Mouse (Mus musculus) ovary, postnatal 10 days (tissue): ENCODE data around the gene Dnajb11.

Experiments
- DNase-seq: peaks from one replicate; pipeline ENCODE4 v3.0.0; 2022; ENCODE audit warnings: low spot score

Dnajb11 gene

DNA sequence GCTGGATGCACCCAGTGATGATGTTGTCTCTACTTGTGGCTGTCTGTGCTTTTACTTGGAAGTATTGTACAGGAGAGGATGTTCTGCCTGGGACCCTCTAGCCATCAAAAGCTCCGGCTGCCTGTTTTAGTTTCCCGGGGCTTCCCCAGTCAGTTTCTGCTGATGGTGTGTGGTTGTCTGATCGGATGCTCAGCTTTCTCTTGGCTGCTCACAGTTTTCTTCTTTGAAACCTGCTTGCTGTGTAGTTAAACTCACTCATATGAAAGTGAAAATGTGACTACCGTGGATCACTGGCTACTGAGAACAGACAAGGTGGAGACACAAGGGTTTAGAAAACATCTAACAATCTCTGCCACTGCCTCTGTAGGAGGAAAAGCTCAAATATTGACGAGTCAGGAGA is 25.8 kb downstream of the Dnajb11 start:
- DNase-seq = no peak

GRCm38 (mm10) chr16:22885356-22885755 is 27.7 kb downstream of the Dnajb11 start:
- no peak for DNase-seq

DNA sequence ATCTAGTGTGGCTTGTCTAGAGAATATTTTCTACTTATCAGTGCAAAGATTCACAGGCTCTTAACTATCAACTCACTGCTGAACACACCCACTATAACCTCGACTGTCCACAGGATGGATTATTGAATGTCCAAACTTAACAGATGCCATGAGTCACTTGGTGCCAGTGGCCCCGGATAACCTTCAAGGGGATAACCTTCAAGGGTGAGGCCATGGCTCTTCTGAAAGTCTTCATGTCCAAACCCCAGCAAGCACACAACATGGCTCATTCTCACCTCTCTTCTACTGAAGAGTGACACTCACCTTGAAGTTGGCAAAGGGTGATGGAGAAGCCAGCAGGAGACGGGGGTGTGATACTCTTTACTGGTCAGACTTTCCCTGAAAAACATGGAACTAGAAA is 29.1 kb downstream of the Dnajb11 start:
- no peak for DNase-seq

DNA sequence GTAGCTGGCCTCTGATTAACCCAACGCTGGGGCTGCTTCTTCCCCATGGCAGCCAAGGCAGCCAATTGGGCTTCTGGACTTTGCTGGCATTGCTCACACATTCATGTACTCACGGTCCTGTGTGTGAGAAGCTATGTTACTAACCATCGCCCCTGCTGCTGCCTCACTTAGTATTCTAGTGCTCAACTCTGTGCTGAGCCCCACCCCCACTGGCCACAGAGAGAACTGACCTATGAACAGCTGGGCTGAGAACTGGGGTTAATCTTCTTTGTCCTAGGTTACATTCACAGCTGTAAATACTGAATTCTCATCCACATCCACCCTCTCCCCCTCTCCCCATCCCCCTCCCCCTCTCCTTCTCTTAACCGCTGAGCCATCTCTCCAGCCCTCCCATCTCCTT is 31.2 kb downstream of the Dnajb11 start:
- no peak for DNase-seq

DNA sequence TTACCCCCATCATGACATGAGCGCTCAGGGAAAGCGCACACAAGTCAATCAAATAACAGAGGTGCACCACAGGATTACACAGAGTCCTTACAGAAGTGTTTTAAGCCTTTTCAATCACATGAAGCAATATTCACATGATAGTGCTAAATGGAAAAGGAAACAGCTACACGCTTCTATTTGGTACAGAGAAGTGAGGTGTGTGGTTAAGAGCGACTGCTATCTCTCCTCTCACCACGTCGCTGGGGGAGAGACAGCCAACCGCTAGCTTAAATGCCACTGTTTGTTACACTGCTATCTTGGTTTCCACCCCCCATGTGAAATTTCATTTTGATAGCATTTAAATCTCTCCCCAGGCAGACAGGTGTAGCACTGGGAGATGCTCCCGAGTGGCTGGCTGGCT is 32.1 kb downstream of the Dnajb11 start:
- DNase-seq = no peak

GRCm38 (mm10) chr16:22890683-22891510 is 33.3 kb downstream of the Dnajb11 start, which contains the start of gene Ahsg:
TSS of gene Ahsg (plus strand) at chr16:22891277.
- DNase-seq = no peak

GRCm38 (mm10) chr16:22891733-22892154 is 34.1 kb downstream of the Dnajb11 start:
- no peak for DNase-seq

DNA sequence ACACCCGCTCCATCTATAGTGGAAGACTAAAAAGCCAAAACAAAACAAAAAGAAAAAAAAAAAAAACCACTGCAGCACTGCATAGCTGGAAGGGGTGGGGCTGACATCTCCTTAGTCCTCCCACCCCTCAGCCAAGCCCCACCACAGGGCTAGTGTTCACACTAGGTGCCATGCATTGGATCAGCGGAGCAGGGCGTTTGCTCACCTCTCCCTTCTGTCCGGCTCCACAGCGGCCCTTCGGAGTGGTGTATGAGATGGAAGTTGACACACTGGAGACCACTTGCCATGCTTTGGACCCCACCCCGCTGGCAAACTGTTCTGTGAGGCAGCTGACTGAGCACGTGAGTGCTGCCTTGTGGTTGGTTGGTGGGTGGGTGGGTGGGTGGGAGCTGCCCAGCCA is 36.5 kb downstream of the Dnajb11 start:
- DNase-seq = no peak

DNA sequence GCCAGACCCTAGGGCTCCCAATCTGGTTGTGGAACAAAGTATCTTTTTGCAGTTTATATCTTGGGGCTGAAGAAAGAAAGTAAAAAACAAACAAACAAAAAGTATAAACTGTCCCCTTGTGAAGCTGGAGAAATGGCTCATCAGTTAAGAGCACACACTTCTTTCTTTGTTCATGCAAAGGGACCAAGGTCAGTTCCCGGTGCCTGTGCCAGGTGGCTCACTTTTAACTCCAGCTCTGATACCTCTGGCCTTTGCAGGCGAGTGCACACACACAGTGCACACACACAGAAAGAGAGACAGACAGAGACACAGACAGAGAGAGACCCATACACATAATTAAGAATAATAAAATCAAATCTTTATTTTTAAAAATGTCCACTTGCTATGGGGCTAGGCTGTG is 39.0 kb downstream of the Dnajb11 start:
- DNase-seq = no peak

DNA sequence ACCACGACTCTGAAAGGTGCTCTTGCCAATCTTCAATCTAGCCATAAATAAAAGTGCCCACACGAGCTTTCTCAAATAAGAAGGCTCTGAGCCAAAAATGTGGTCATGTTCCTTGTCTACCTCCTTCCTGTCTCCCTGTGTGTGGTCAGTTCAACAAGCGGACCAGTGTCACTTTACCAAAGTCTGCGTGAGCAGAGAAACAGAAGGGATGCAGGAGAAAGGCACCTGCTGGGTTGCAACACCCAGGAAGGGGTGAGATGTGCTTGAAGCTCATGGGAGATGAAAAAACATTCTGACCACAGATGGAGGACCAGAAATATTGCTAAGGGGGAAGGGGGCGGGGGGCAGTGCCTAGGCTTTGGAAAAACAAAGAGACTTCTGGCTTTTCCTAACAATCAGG is 41.7 kb downstream of the Dnajb11 start:
- no peak for DNase-seq

GRCm38 (mm10) chr16:22899866-22900570 is 42.4 kb downstream of the Dnajb11 start:
- DNase-seq = no peak

GRCm38 (mm10) chr16:22901326-22901725 is 43.7 kb downstream of the Dnajb11 start:
- DNase-seq = no peak

DNA sequence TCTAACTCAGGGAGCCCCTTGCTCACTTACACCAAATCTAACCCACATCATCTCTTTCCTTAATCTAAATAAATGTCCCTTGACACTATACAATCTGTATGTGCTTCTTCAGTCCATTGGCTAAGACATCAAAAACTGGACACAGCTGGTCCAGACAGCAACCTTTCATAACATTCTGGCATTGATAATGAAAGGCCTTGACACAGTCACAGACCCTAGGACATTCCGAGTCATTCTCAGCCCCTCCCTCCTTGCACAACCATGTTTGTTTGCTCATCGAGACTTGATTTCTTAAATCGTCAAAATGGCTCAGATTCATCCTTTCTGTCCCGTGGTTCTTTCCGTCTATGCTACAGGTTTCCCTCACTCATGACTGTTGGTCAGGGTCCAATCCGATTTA is 51.6 kb downstream of the Dnajb11 start:
- DNase-seq = no peak

GRCm38 (mm10) chr16:22911986-22912385 is 54.3 kb downstream of the Dnajb11 start:
- DNase-seq = no peak

DNA sequence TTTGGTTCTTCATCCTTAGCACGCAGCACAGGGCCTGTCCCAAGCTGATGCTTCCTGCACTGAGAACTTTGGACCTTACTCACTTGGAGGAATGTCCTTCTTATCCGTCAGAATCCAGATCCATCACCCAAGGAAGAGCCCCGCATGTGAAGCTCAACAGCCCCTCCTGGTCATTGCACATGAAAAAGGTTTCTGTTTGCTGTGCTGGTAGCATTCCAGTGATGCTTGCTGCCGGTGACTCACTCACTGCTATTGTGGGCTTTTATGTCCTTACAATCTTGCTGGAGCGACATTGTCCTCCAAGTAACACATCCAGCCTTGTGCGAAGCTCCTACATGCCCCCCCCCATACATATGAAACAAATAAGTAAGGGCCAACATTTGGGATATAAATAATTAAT is 55.2 kb downstream of the Dnajb11 start:
- no peak for DNase-seq

DNA sequence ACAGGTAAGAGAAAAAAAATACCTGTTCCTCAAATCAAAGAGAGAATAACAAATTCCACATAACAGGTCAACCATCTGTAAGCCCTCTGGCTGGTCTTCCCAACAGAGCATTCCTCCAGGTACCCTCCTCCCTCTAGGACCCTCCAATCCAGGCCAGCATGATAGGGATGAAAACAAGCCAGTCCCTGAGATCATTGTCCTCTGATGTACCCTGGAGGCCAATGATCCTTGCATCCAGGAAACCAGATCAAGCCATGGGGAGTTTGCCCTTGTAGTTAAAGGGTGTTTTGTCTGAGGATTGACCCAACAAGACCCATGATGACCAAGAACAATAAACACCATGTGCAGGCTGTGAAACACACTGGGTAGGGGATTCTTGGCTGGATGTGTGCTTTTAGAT is 56.6 kb downstream of the Dnajb11 start:
- DNase-seq = no peak

- no peak for DNase-seq
Observed at GRCm38 (mm10) chr16:22918034-22918433, 60.4 kb downstream of the Dnajb11 start, which contains the start of gene Fetub. TSS of gene Fetub (plus strand) at chr16:22918334.

DNA sequence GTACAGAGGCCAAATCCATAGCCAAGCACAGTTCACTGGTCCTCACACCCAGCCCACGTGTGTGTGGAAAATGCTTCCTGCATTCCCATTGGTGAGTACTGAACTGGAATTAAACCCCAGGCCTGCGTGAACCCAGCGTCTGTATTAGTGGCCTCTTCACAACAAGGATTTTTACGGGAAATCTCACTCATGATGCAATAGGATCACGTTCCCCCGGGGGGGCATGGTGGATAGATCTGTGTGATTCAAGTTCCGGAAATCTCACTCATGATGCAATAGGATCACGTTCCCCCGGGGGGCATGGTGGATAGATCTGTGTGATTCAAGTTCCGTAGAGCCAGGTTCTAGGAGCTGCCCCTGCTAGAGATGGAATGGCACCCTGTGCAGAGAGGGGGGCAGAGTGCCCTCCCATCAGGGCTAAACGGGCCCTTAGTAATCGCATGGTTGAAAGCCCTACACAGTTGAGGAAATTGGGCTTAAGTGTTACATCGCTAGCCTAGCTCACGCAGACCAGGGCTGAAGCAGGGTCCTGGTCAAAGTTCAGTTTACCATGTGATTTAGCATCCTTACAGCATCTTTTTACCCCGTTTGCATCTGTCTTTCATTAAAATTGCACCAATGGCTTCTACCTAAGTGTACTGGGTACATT is 61.1 kb downstream of the Dnajb11 start:
- no peak for DNase-seq

GRCm38 (mm10) chr16:22919971-22920854 is 62.6 kb downstream of the Dnajb11 start:
- DNase-seq = no peak

GRCm38 (mm10) chr16:22921761-22922160 is 64.1 kb downstream of the Dnajb11 start:
- DNase-seq = no peak

- DNase-seq = no peak
Observed at GRCm38 (mm10) chr16:22922433-22922832, 64.8 kb downstream of the Dnajb11 start.
